Mouse (Mus musculus): ENCODE measurements around the gene Dusp28.

GRCm38 (mm10) chr1:92921496-92921895 is 14.7 kb downstream of the Dusp28 start:
- TF ChIP-seq CTCF (conservative IDR thresholded peaks at IDR 0.05 in 1 of 2, IDR thresholded peaks at IDR 0.05 in 1 of 2; ENCODE audit: low read depth in 2 of 2, low read length in 2 of 2) (no peak), POLR2A (IDR thresholded peaks at IDR 0.05; ENCODE audit: low read depth, low read length) (no peak), ETS1 (conservative IDR thresholded peaks at IDR 0.05; ENCODE audit: low read depth, low read length) (no peak), ZC3H11A (IDR thresholded peaks at IDR 0.05; ENCODE audit: low read depth, low read length) (no peak), EP300 (IDR thresholded peaks at IDR 0.05; ENCODE audit: low read length) (no peak), BHLHE40 (IDR thresholded peaks at IDR 0.05; ENCODE audit: low read depth, low read length) (no peak), CHD1 (IDR thresholded peaks at IDR 0.05; ENCODE audit: low read depth, low read length) (no peak), USF1 (IDR thresholded peaks at IDR 0.05; ENCODE audit: low read depth, low read length) (no peak), IRF4 (IDR thresholded peaks at IDR 0.05; ENCODE audit: low read depth, low read length) (no peak)

Measured in CH12.LX (cell line).